Mouse (Mus musculus): ENCODE measurements around the gene Gm37240. TPM values are rescaled to one million over a fixed set of nuclear protein-coding genes. Genes with fewer than 3 reads are reported as not detected.

Gene Gm37240
- polyA plus RNA-seq, 1 experiment from 2014 or later: 0.48 TPM

- Histone ChIP-seq H3K4me1 (no peaks in the 10 kb centered on the region), H3K27ac (no peak overlapping the region), H3K27me3 (no peaks in the 10 kb centered on the region), H3K4me2 (no peak overlapping the region), H3K4me3 (no peak overlapping the region), H3K36me3 (ENCODE audit: poor library complexity, severe bottlenecking) (no peaks in the 10 kb centered on the region), H3K9ac (no peak overlapping the region), H3K9me3 (replicated peaks) (no peaks in the 10 kb centered on the region)
- no peak for ATAC-seq
- 42% methylated on average over 11 of the region's 11 CpGs for WGBS
Measured at GRCm38 (mm10) chr3:84639767-84640500, 1247.4 kb downstream of the Gm37240 start.

DNA sequence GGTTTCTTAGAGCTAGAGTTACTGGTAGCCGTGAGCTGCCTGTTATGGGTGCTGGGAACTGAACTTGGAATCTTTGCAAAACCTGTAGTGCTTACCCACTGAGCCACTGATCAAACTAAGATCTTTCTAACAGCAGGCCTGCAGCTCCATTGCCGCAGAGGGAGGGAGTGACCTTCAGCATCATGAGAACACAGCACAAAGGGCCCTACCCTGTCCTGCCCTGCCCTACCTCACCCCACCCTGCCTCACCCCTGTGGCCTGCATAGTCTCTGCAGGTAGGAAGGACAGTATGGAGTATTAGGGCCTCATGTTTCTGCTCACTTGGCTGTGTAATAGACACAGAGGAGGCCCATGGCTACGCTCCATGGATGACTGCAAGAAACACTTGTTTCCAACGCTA lies 1248.5 kb downstream of the Gm37240 start:
- no peak for ATAC-seq
- no peak overlapping the region for H3K4me3 ChIP-seq
- H3K27ac ChIP-seq: no peak overlapping the region
- H3K9ac ChIP-seq: no peak overlapping the region
- H3K36me3 ChIP-seq (ENCODE audit: poor library complexity, severe bottlenecking): no peaks in the 10 kb centered on the region
- 88% methylated on average over 4 of the region's 4 CpGs for WGBS
- no peaks in the 10 kb centered on the region for H3K9me3 ChIP-seq (replicated peaks)
- no peak overlapping the region for H3K4me2 ChIP-seq
- no peaks in the 10 kb centered on the region for H3K4me1 ChIP-seq
- H3K27me3 ChIP-seq: no peaks in the 10 kb centered on the region

DNA sequence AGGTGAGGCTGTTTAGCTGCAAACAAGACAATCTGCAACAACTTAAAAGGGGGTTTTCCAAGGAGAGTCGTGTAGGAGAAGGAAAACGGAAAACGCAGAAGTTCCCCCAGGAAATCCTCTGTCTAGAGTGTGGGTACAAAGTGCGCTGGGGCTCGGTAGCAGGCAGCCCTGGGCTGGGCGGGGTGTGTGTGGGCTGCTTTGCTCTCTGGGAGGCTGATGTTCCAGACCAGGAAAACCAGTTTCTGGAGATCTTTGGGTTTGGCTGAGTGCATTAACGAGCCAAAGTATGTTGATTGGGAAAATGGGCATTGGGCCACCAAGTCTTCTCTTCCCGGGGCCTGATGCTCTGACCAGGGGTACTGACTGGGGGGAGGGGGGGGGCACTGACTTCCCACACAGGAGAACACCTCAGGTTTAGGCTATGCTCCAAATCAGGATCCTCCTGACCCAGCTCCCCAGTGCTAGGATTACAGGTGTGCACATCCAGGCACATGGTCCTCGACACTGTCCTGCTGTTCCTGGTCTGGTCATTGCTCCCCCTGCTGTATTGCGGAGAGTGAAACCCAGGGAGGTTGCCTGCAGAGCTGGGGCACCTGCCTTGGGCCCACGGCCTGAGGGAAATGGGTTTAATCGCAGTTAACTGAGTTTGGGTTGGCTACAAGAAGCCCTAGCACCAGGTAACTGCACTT lies 1249.3 kb downstream of the Gm37240 start:
- Histone ChIP-seq H3K4me1 (no peaks in the 10 kb centered on the region), H3K4me2 (no peak overlapping the region), H3K4me3 (no peak overlapping the region), H3K27ac (no peak overlapping the region), H3K9me3 (replicated peaks) (no peaks in the 10 kb centered on the region), H3K36me3 (ENCODE audit: poor library complexity, severe bottlenecking) (no peaks in the 10 kb centered on the region), H3K9ac (no peak overlapping the region), H3K27me3 (no peaks in the 10 kb centered on the region)
- no peak for ATAC-seq
- WGBS: 61% methylated on average over 12 of the region's 12 CpGs

DNA sequence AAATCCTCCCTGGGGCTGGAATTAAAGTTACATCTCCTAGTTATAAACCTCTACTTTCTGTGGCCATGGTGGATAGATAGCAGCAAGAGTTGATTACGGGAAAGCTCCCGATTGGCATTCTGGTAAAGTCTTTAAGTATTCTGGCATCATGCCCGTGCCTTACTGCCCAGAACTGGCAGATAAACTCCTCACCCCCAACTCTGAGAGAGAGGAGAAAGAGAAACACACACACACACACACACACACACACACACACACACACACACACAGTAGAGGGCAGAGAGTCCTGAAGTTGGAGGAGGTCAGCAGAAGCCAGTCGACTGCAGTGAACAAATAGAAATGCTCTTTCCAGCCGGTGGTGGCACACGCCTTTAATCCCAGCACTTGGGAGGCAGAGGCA lies 1250.2 kb downstream of the Gm37240 start:
- Histone ChIP-seq H3K27me3 (no peaks in the 10 kb centered on the region), H3K9ac (no peak overlapping the region), H3K9me3 (replicated peaks) (no peaks in the 10 kb centered on the region), H3K4me2 (no peak overlapping the region), H3K4me1 (no peaks in the 10 kb centered on the region), H3K27ac (no peak overlapping the region), H3K36me3 (ENCODE audit: poor library complexity, severe bottlenecking) (no peaks in the 10 kb centered on the region), H3K4me3 (no peak overlapping the region)
- ATAC-seq: no peak
- 83% methylated on average over 6 of the region's 6 CpGs for WGBS

- no peak for ATAC-seq
- no peak overlapping the region for H3K27ac ChIP-seq
- no peak overlapping the region for H3K9ac ChIP-seq
- H3K27me3 ChIP-seq: no peaks in the 10 kb centered on the region
- H3K4me1 ChIP-seq: no peaks in the 10 kb centered on the region
- H3K36me3 ChIP-seq (ENCODE audit: poor library complexity, severe bottlenecking): no peaks in the 10 kb centered on the region
- H3K4me3 ChIP-seq: no peak overlapping the region
- 92% methylated on average over 9 of the region's 9 CpGs for WGBS
- no peaks in the 10 kb centered on the region for H3K9me3 ChIP-seq (replicated peaks)
- H3K4me2 ChIP-seq: no peak overlapping the region
Measured at GRCm38 (mm10) chr3:84631586-84631985, 1255.7 kb downstream of the Gm37240 start.

- H3K9ac ChIP-seq: no peak overlapping the region
- H3K36me3 ChIP-seq (ENCODE audit: poor library complexity, severe bottlenecking): no peaks in the 10 kb centered on the region
- ATAC-seq: no peak
- no peaks in the 10 kb centered on the region for H3K27me3 ChIP-seq
- no peak overlapping the region for H3K4me3 ChIP-seq
- no peaks in the 10 kb centered on the region for H3K4me1 ChIP-seq
- WGBS: 80% methylated on average over 3 of the region's 3 CpGs
- no peak overlapping the region for H3K4me2 ChIP-seq
- H3K27ac ChIP-seq: no peak overlapping the region
- H3K9me3 ChIP-seq (replicated peaks): no peaks in the 10 kb centered on the region
Measured at GRCm38 (mm10) chr3:84622026-84622425, 1265.3 kb downstream of the Gm37240 start.

- H3K27me3 ChIP-seq: no peaks in the 10 kb centered on the region
- WGBS: 94% methylated on average over 6 of the region's 6 CpGs
- H3K4me3 ChIP-seq: no peak overlapping the region
- H3K36me3 ChIP-seq (ENCODE audit: poor library complexity, severe bottlenecking): no peaks in the 10 kb centered on the region
- ATAC-seq: no peak
- no peaks in the 10 kb centered on the region for H3K4me1 ChIP-seq
- no peak overlapping the region for H3K9ac ChIP-seq
- no peak overlapping the region for H3K4me2 ChIP-seq
- H3K27ac ChIP-seq: no peak overlapping the region
- H3K9me3 ChIP-seq (replicated peaks): no peaks in the 10 kb centered on the region
Measured at GRCm38 (mm10) chr3:84619725-84620124, 1267.6 kb downstream of the Gm37240 start.

DNA sequence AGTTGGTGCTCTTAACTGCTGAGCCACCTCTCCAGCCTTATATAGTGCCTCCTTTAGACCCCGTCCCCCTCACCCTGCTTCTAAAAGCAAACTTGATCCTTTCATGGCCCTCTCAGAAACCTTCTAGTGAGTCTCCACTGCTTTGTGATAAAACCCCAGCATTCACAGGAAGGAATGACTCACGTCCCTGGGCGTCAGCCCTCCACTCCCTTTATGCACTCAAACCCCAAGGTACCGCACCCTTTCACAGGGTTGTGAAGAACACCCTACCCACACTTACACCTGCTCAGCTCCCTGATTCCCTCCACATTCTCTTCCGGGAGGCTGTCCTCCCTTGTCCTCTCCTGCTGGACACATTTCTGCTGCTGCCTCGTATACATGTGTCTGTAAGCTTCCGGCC lies 1268.3 kb downstream of the Gm37240 start:
- WGBS: 92% methylated on average over 7 of the region's 7 CpGs

DNA sequence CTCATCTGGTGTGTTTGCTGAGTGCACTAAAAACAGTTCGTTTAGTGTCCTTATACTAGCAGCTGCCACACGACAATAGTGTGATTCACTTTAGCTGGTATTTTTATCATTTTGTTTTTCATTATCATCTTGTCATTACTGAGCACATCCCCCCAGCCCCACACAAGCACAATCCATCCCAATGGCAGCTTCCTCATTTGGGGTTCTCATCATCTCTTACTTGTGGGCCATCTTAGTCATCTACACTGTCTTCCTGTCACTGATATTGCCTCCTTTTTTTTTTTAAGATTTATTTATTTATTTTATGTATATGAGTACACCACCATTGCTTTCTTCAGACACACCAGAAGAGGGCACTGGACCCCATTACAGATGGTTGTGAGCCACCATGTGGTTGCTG lies 1268.7 kb downstream of the Gm37240 start:
- Histone ChIP-seq H3K27ac (no peak overlapping the region), H3K36me3 (ENCODE audit: poor library complexity, severe bottlenecking) (no peaks in the 10 kb centered on the region), H3K4me1 (no peaks in the 10 kb centered on the region), H3K4me3 (no peak overlapping the region), H3K9me3 (replicated peaks) (no peaks in the 10 kb centered on the region), H3K4me2 (no peak overlapping the region), H3K27me3 (no peaks in the 10 kb centered on the region), H3K9ac (no peak overlapping the region)
- 88% methylated on average over 2 of the region's 2 CpGs for WGBS
- ATAC-seq: no peak

More for the DNA sequence above, 1268.3 kb downstream of the Gm37240 start:
- H3K4me1 ChIP-seq: no peaks in the 10 kb centered on the region
- no peaks in the 10 kb centered on the region for H3K27me3 ChIP-seq
- no peak overlapping the region for H3K9ac ChIP-seq
- no peaks in the 10 kb centered on the region for H3K9me3 ChIP-seq (replicated peaks)
- no peak for ATAC-seq
- H3K4me3 ChIP-seq: no peak overlapping the region
- H3K27ac ChIP-seq: no peak overlapping the region
- no peak overlapping the region for H3K4me2 ChIP-seq
- no peaks in the 10 kb centered on the region for H3K36me3 ChIP-seq (ENCODE audit: poor library complexity, severe bottlenecking)

- H3K4me3 ChIP-seq: no peak overlapping the region
- no peak overlapping the region for H3K27ac ChIP-seq
- no peak overlapping the region for H3K9ac ChIP-seq
- H3K4me1 ChIP-seq: no peaks in the 10 kb centered on the region
- H3K9me3 ChIP-seq (replicated peaks): no peaks in the 10 kb centered on the region
- 28% methylated on average over 7 of the region's 7 CpGs for WGBS
- H3K36me3 ChIP-seq (ENCODE audit: poor library complexity, severe bottlenecking): no peaks in the 10 kb centered on the region
- ATAC-seq: no peak
- no peak overlapping the region for H3K4me2 ChIP-seq
- no peaks in the 10 kb centered on the region for H3K27me3 ChIP-seq
Measured at GRCm38 (mm10) chr3:84615856-84616225, 1271.5 kb downstream of the Gm37240 start.

DNA sequence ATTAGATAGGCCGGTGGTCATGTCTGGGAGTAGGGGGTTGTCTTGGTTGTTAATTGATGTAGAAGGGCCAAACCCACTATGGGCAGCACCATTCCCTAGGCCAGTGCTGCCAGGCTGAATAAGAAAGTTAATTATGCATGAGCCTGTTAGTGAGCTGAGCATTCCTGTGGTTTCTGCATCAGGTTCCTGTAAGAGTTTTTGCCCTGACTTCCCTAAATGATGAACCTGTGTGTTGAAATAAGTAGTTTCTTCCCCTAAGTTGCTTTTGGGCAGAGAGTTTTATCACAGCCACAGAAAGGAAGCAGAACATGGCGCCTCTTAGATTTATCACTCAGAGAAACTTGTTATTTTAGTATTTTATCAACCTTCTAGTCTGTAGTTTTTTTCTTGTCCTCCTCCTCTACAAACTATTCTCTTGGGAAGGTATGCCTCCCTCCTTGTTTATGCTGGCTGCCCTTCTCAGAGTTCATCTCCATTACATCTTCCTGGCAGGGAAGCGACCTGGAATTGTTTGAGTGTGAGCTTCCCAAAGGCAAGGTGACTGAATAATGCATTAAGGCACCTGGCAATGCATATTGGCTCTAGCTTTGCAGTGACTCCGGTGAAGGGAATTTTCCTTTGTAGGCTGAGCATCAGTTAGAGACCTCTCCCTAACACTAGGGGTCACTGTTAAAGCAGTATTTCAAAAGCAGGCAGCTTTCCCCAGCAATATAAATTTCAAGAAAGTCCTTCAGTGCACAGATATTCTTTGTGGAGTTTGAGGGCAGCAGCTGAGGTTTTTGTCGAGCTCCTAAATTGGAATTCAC lies 1272.1 kb downstream of the Gm37240 start:
- no peak overlapping the region for H3K4me2 ChIP-seq
- H3K9ac ChIP-seq: no peak overlapping the region
- no peak overlapping the region for H3K4me3 ChIP-seq
- WGBS: 22% methylated on average over 5 of the region's 5 CpGs
- no peaks in the 10 kb centered on the region for H3K36me3 ChIP-seq (ENCODE audit: poor library complexity, severe bottlenecking)
- no peaks in the 10 kb centered on the region for H3K4me1 ChIP-seq
- H3K27me3 ChIP-seq: no peaks in the 10 kb centered on the region
- H3K9me3 ChIP-seq (replicated peaks): no peaks in the 10 kb centered on the region
- no peak for ATAC-seq
- no peak overlapping the region for H3K27ac ChIP-seq

DNA sequence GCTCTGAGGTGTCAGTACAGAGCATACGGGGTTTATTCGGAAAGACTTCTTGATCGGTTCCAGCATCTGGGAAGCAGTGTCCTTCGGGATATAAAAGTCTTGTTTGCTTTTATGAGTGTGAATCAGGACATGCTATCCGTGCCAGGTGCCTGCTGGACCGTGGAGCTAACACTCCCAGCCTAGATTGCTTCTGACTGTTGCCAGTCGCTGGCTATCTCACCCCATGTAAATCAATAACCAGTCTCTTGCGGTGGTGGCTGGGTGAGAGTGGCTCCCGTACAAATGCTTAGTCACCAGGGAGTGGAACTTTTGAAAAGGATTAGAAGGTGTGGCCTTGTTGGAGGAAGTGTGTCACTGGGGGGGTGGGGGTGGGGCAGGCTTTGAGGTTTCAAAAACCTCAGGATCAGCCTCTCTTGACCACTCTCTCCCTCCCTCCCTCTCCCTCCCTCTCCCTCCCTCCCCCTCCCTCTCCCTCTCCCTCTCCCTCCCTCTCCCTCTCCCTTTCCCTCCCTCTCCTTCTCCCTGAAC lies 1277.1 kb downstream of the Gm37240 start:
- WGBS: 85% methylated on average over 9 of the region's 9 CpGs
- Histone ChIP-seq H3K27ac (no peak overlapping the region), H3K4me2 (no peak overlapping the region), H3K4me3 (no peak overlapping the region), H3K9ac (no peak overlapping the region), H3K9me3 (replicated peaks) (peaks cover 8% of the 10 kb centered on the region; the same call in 1 of the 2 replicates), H3K4me1 (no peaks in the 10 kb centered on the region), H3K27me3 (no peaks in the 10 kb centered on the region), H3K36me3 (ENCODE audit: poor library complexity, severe bottlenecking) (no peaks in the 10 kb centered on the region)
- ATAC-seq: no peak
